Mouse (Mus musculus): Measurements from ENCODE around the gene Arid1b.

The Arid1b gene

GRCm38 (mm10) chr17:5017065-5017464, 22.9 kb downstream of the Arid1b start:
- no peak for DNase-seq (ENCODE audit: low spot score in 2 of 2)

GRCm38 (mm10) chr17:5021303-5022003, 27.3 kb downstream of the Arid1b start:
- no peak for DNase-seq (ENCODE audit: low spot score in 2 of 2)

GRCm38 (mm10) chr17:5022019-5022544, 27.9 kb downstream of the Arid1b start:
- DNase-seq (ENCODE audit: low spot score in 2 of 2), result no peak

- no peak for DNase-seq (ENCODE audit: low spot score in 2 of 2)
Measured at GRCm38 (mm10) chr17:5023745-5024144, 29.6 kb downstream of the Arid1b start.

GRCm38 (mm10) chr17:5025400-5025799, 31.3 kb downstream of the Arid1b start:
- DNase-seq (ENCODE audit: low spot score in 2 of 2), result no peak

GRCm38 (mm10) chr17:5026578-5026977, 32.4 kb downstream of the Arid1b start:
- no peak for DNase-seq (ENCODE audit: low spot score in 2 of 2)

- no peak for DNase-seq (ENCODE audit: low spot score in 2 of 2)
Measured at GRCm38 (mm10) chr17:5029148-5029547, 35.0 kb downstream of the Arid1b start.

GRCm38 (mm10) chr17:5030290-5030689, 36.2 kb downstream of the Arid1b start:
- no peak for DNase-seq (ENCODE audit: low spot score in 2 of 2)

- no peak for DNase-seq (ENCODE audit: low spot score in 2 of 2)
Measured at GRCm38 (mm10) chr17:5033346-5033745, 39.2 kb downstream of the Arid1b start.

GRCm38 (mm10) chr17:5034201-5034600, 40.1 kb downstream of the Arid1b start:
- DNase-seq (ENCODE audit: low spot score in 2 of 2), result no peak

- no peak for DNase-seq (ENCODE audit: low spot score in 2 of 2)
Measured at GRCm38 (mm10) chr17:5036200-5036835, 42.2 kb downstream of the Arid1b start.

GRCm38 (mm10) chr17:5037199-5037598, 43.1 kb downstream of the Arid1b start:
- DNase-seq (ENCODE audit: low spot score in 2 of 2), result no peak

- no peak for DNase-seq (ENCODE audit: low spot score in 2 of 2)
Measured at GRCm38 (mm10) chr17:5039826-5040225, 45.7 kb downstream of the Arid1b start.

- no peak for DNase-seq (ENCODE audit: low spot score in 2 of 2)
Measured at GRCm38 (mm10) chr17:5043871-5044270, 49.7 kb downstream of the Arid1b start.

- DNase-seq (ENCODE audit: low spot score in 2 of 2), result no peak
Measured at GRCm38 (mm10) chr17:5045613-5046012, 51.5 kb downstream of the Arid1b start.

- no peak for DNase-seq (ENCODE audit: low spot score in 2 of 2)
Measured at GRCm38 (mm10) chr17:5047373-5047772, 53.2 kb downstream of the Arid1b start.

- DNase-seq (ENCODE audit: low spot score in 2 of 2), result no peak
Measured at GRCm38 (mm10) chr17:5050266-5050665, 56.1 kb downstream of the Arid1b start.

GRCm38 (mm10) chr17:5050970-5051530, 56.9 kb downstream of the Arid1b start:
- DNase-seq (ENCODE audit: low spot score in 2 of 2), result no peak

- DNase-seq (ENCODE audit: low spot score in 2 of 2), result no peak
Measured at GRCm38 (mm10) chr17:5052091-5052799, 58.1 kb downstream of the Arid1b start.

GRCm38 (mm10) chr17:5052800-5053179, 58.7 kb downstream of the Arid1b start:
- no peak for DNase-seq (ENCODE audit: low spot score in 2 of 2)

GRCm38 (mm10) chr17:5053201-5053600, 59.1 kb downstream of the Arid1b start:
- no peak for DNase-seq (ENCODE audit: low spot score in 2 of 2)

- DNase-seq (ENCODE audit: low spot score in 2 of 2), result no peak
Measured at GRCm38 (mm10) chr17:5055412-5055811, 61.3 kb downstream of the Arid1b start.

All from frontal cortex, postnatal 10 days (tissue).